Mouse (Mus musculus): ENCODE measurements around the gene Tspan9.

The Tspan9 gene

DNA sequence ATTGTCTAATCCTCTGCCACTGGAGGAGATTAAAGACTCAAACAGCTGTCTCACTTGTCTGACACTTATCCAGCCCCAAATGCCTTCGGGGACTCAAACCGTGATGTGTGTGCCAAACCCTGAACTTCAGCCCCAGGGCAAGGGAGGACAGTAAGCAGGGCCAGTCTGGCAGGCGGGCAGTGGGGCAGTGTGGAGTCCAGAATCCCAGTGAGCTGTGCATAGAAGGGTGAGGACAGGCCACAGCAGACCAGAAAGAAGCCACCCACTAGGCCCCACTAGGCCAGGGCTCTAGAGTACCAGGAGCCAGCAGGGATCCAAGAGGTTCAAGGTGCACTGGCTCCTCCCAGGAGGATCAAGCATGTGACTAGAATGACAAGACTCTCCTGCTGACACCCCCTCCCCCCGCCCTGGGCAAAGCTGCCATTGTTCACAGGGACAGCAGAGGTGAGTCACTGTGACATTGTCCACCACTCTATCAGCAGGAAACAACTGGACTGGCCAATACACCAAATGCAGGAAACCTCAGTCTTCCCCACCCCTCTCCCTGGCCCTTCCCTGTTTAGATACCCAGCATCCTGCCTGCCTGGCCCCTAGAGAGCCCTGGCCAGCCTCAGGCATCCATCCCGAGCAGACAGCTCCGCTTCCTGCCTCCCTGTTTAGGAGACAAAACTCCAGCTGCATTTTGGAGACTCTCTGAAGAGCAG lies 40.9 kb downstream of the Tspan9 start:
- DNase-seq (ENCODE audit: extremely low spot score): no peak

DNA sequence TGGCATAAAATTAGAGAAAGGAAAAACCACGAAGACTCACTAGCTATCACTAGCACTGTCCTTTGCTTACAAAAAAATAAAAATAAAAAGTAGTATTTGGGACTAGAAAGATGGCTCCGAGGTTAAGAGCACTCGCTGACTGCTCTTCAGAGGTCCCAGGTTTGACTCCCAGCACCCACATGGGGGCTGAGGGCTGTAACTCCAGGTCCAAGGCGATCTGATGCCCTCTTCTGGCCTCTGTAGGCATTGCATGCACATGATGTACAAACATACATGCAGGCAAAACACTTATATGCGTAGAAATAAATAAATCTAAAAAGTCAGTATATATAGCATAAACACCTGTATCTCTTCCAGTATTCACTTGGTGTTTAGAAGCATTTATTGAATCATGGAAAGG lies 43.5 kb downstream of the Tspan9 start:
- no peak for DNase-seq (ENCODE audit: extremely low spot score)

DNA sequence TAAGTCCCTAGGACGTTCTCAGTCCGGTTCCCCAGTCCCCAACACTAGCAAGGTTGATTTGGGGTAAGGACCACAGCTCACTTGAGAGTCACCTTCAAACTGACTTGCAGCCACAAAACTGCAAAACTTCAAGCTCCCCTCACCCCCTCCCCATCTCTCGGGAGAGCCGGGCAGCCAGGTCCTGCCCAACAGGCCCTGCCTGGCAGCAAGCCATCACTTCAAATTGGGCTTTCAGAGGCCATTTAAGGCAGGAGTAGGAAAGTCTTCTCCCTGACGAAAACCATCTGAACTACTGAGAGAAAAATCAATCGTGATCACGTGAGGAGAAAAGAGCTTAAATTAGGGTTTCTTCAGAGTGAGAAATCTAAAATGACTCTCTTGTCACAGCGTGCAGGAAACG lies 44.2 kb downstream of the Tspan9 start:
- DNase-seq (ENCODE audit: extremely low spot score): no peak

DNA sequence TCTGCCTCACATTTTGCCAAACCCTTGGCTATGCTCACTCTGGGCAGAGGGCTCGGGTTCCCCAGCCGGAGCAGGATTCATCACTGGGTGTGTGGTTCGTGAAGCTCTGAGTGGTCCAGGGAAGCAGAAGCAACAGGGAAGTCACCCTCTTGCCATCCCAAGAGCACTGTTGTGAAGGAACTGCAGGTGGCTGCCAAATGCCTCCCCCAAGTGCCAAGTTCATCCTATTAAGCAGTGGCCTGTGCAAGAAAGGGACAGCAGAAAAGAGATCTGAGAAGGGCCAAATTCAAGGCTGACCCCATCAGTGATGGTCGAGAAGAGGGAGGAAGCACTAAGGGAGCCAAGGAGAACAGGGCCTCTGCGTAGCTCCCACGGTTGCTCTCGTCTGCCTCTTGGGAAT lies 46.9 kb downstream of the Tspan9 start:
- DNase-seq (ENCODE audit: extremely low spot score): no peak

DNA sequence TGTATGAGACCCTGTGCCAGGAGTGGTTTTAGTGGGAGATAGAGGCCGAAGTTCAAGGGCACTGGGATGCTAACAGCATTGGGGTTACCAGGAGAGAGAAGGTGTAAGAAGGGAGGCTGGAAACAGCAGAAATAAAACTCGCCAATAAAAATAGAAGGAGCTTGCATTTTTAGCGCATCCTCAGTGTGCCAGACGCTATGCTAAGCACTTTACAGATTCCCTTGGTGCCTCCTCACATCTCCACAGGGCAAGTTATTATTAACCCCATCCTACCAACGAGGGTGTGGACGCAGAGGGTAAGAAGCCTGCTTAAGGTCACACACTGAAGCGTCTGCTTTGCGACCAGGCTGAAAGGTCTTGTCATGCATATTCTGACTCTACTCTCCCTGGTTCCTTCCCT lies 47.5 kb downstream of the Tspan9 start:
- no peak for DNase-seq (ENCODE audit: extremely low spot score)

DNA sequence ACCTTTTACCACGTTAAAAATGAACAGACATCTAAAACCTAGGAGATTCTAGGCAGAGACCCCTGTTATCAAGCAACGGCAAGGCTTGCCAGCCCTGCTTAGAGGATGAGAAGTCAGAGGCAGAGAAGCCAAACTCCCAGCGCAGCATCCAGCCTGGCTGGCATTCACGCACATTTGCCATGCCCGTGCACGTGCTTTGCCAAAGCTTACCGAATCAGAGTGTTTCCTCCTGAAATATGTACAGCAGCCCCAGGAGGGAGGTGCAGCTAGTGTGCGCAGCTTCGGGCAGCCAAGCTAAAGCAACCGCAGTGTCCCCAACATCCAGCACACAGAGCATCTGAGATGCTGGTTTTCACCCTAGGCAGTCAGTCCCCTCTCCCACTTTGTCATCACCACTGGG lies 48.3 kb downstream of the Tspan9 start:
- no peak for DNase-seq (ENCODE audit: extremely low spot score)

DNA sequence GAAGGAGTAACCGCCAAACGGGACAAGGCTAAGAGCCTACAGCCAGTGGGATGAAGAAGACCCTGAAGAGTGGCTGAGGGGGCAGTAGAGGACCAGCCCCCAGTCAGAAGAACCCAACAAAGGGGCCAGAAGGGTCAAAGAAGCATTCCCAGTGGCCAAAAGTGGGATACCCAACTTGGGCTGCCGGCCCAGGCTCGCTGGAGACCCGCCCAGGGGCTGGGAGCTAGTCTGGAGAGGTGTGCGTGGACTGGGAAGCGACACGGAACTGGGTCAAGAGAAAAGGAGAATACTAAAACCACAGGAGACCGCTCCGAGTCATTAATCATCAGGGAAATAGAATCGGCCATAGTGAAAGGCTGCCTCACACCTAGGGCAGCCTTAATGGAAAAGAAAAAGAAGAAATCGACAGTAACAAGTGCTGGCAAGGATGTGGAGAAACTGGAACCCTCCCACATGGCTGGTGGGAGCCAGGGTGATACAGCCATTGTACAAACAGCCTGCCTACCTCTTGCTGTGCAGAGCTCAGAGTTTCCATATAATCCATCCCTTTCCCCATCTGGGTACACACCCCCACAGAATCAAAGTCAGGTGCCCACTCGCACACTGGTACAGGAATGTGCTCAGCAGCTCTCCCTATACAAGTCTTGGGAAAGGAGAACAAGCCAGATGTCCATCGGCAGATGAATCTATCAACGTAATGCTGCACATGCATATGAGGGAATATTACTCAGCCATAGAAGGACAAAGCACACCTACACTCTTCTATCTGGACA lies 49.4 kb downstream of the Tspan9 start:
- DNase-seq (ENCODE audit: extremely low spot score): no peak

DNA sequence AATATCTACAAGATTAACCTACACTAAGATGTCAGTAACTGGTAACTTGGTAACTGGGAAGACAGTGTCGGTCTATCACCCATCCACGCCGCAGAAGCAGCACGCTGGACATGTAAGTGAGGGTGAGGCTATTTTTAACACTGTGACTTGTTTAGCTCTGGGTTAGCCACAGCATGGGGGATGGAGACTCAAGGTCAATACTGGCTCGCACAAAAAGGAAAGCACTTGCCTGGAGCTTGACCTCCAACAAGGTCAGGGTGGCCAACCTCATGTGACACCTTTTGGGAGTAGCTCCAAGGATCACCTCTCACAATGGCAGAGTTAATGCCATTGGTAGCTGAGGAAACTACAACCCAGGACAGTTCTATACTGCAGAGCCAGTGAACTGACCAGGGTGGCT lies 50.8 kb downstream of the Tspan9 start:
- no peak for DNase-seq (ENCODE audit: extremely low spot score)

DNA sequence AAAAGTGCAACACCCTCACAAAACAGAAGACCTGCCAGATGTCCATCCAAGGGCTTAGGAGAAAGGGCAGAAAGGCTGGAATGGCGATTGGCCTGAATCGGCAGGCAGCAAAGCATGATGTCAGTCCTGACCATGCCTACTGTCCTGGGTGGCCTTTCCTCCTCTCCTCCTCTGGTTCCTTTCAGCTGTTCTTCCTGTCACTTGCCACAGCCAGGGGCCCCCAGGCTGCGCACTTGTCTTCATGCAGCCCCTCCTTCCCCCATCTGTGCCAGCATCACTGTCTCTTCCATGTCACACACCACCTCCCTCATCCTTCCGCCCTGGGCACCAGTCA lies 51.6 kb downstream of the Tspan9 start:
- no peak for DNase-seq (ENCODE audit: extremely low spot score)

DNA sequence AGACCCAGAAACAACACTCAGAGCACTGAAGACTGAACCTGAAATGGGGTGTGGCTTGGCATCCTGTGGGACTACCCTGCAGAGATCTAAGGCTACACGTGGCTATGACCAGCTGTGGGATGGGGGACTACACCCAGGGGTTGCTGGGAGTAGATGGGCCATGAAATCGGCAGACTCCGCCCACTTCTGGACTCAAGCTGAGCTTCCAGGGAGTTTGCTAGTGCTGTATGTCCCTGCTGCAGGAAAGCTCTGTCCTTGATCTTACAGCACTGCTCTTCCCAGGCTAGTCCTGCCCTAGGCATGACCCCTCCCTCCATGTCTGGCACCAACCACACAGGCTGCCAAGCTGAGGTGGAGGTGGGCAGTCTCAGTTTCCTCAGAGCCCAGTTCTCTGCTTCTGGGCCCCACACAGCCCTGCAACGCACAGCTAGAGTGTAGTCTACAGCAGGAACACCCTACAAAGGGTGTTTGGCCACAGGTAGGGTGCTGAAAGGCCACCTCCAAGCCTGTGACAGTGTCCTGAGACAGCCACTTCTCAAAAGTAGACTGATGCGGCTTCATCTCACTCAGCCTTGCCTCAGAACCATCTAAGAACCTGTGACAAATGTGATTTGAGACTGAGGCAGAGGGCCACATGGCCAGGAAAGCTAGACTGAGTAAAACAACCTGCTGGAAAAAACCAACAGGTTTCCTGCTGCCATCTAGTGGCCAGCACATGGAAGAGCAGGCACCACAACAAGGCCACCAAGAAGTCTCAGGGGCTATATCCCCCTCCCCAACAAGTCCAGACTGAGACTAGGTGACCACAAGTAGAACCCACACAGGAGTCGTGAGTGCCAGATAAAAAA lies 52.2 kb downstream of the Tspan9 start:
- DNase-seq (ENCODE audit: extremely low spot score): peak; percentile 70

DNA sequence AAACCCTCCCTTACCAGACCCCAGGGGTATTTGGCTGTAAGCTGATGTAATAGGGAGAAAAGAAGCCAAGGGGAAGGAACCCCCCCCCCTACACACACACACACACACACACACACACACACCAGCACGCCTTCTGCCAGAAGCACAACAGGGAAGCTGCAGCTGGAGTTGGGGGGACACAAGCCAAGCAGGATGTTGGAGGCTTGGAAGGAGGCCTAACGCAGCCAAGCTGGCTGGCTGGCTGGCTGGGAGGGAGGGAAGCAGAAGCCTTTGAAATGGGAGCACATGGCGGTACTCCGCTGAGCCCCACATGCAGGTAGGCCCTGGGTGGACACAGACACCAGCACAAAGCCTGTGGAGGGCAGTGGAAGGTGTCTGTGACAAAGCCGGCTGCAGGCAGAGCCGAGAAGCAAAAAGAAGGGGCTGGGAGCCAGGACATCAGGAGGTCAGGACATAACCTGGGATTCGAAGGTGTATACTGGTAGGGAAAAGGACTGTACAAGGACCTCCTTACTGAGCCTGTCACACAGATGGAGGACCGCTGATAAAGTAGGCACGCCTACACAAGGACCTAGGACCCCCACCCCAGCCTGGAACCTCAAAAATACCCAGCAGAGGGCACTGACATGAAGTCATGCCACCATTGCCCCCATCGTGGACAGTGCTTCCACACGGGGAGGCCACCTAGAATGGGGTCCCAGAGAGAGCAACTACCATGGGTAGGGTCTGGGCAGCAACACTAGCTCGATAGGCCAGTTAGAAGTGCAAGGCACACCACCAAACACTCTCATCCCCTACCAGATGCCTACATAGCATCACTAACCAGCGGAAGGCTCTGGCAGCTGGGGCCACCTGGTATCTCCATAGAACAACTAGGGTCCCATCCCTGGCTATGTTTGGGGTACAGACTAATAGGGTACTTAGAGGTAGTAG lies 53.4 kb downstream of the Tspan9 start:
- DNase-seq (ENCODE audit: extremely low spot score): no peak

DNA sequence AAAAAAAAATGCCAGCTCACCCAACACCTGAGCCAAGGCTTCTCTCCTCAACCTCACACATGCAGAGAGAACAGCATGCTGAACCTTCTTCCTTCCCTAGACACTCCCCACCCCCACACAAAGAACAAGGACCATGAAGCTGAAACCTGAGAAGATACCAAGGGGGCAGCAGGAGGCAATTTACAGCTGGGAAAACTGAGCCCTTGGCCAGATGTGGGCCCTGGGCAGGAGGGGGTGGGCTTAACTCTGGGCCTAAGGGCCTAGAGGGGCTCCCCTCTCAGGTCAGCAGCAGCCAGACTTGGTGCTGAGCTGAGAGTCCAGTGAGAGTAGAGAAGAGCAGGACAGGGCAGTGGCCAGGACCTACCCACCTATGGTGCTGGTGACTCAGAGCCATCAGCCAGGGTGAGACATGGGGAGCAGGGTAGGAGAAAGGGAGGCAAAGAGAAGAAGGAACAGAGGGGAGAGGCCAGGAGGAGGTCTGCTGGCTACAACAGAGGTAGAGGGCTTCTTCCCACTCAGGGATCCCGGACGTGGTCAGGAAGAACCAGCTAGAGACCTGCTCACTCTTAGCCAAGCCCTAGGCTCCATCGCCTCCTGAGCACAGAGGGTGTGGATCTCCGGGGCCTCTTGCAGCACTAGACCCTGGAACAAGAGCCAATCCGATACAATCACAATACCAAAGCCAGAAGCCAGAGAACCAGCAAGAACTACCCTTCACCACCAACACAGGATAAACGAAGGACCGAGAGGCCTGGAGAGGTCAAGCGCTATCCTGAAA lies 54.5 kb downstream of the Tspan9 start:
- DNase-seq (ENCODE audit: extremely low spot score): peak; percentile 66

DNA sequence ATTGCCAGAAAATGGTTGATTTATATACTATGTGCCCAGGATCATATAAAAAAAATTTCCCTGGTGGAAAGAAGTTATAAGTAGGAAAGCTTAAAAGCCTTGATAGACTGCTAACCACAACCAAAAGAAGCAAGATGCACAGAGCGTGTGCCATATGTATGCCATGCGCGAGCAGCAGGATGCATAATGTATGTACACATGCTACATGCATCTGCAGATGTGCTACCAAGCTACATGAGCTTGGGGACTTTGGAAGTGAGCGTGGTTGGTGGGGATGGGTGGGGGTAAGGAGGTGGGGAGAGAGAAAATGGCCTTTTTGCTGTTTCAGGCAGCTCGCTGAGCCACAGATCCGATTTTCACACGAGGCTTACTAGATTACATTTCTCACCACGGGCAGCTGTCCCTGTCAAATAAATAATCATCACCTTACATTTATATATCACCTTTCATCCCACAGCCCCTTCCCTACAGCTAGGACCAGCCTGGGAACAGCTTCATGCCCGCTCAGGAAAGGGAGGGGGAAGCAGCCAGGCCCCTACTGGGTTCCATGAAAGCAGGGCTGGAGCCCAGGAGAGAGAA lies 57.8 kb downstream of the Tspan9 start:
- no peak for DNase-seq (ENCODE audit: extremely low spot score)

DNA sequence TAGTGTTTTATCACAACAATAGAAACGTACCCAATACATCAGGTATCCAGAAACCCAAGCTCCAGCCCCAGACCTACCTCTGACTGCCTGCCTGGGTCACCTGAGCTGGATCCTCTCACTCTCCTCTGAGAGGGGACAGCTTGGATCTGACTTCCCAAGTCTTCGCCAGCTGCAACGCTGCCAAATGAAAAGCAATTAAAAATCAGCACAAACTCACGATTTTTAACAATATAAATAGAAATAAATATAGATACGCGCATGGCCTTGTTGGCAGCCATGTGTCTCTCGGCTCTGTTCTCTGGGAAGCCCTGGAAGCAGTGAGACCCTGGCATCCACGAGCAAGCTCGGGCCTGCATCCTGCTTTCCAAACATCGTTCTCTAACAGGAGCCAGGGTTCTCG lies 60.1 kb downstream of the Tspan9 start:
- no peak for DNase-seq (ENCODE audit: extremely low spot score)

DNA sequence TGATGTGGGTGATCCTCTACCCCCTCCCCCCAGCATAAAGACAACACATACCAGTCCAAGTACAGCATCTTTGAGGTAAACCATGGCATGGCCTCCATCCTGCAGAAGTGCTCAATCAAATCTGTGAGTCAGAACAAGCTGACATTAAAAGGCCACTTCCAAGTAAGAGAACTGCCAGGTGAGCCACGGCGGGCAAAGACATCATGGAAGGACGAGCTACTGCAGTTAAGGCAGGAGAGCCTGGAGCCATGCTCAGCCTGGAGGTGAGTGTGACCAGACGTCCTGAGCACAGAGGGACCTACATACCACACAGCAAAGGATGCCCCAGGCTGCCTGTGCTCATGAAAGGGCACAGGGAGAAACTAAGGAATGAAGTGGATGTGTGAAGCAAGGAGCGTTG lies 61.6 kb downstream of the Tspan9 start:
- DNase-seq (ENCODE audit: extremely low spot score): no peak

DNA sequence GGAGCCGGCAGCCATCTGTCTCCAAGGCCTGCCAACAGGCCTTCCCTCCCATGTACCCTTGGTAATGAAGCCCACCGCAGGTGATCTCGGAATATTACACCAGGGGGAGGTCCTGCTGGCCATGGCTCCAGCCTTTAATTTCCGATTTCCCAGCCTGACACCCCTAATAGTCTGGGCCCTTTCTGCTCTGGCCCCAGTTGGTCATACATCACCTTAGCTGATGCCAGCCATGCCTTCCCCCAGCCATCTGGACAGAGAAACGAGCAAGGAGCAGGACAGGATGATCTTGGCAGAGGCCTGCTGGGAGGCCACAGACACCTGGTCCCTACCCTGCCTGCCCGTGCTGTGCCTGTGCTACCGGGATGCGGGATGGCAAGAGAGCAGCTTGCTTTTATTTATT lies 62.1 kb downstream of the Tspan9 start:
- no peak for DNase-seq (ENCODE audit: extremely low spot score)

DNA sequence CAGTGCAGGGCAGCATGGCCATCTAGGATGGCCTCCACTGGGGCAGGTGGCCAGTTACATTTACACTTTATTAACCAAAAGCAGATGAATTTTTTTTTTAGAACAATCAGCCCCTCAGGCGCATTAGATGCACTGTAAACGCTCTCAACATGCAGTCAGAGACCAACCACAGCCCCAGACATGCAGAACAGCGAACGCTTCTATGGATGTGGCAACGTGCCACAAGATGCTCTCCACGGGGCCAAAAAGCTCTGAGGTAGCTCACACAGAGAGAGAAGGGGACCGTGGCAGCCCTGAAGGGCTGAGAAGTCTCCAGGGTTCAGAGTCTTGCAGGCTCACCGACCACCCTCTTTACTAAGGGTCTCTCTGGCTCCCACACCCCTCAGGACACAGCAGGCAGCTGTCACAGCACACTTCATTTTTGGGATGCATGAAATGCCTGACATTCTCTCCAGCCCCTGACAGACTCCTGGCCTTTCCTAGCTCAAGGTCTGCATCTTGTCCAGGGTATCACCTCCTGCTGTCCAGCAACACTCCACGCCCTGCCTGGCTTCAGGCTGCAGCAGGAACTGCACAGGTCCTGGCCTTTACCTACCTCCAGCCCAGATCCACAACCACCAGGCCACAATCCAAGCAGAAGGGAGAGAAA lies 63.7 kb downstream of the Tspan9 start:
- no peak for DNase-seq (ENCODE audit: extremely low spot score)

DNA sequence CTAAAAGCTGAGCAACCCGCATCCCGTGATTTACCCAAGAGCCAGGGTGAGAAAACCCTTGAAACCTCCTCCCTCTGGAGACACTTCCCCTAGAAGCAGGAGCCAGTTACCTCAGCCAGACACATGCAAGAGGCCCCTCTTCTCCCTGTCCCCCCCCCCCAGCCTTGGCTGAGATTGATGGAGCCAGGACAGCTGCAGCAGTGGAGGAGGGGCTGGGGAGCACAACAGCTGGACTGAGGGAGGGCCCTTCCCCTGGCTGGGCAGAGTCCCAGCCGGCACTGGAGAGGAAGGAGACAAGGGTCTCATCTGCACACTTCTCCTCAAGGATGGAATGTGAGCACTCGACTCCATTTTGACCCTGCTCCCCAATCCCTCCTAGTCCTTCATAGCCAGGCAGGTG lies 64.9 kb downstream of the Tspan9 start:
- DNase-seq (ENCODE audit: extremely low spot score): peak; percentile 48

DNA sequence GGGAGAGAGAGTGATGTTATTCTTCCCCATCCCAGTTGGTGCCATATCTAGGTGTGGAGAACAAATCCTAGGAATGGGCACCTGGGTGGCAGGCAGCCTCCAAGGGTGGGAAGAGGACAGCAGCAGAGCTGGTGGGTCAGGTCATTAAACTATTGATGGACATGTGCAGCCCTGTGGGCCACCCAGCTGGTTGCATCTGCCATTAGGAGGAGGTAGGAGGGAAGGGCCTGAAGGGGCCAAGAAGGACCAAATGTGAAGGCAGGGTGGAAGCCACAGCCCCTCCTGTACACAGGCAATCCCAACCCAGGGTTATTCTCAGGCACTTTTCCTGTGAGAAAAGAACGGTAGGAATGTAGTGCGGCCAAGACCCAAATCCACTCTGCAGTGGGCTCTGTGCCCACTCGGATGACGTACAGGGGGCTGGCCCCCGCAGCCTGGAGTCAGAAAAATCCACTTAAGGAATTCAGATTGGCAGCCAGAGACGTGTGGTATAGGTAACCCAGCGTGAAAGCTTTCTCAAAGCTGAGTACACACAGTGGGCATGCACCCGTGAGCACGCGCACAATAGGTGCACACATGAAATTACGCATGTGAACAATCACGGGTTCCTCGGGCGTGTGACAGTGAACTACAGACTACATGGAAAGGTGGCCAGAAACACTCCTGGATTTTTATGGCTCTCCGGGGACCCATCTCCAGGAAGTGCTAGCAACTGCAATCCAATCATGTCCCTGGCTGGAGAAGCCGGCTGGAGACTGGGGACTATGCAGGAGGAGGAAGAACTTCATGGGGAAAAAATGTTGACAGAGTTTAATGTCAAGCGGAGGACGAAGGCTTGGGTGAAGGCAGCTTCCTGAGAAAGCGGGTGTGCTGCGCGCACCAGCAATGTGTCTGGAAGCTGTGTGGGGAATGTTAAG lies 67.0 kb downstream of the Tspan9 start:
- no peak for DNase-seq (ENCODE audit: extremely low spot score)
